Mouse (Mus musculus): Measurements from ENCODE around the gene Atp1a2. TPM values are rescaled to one million over a fixed set of nuclear protein-coding genes. Genes with fewer than 3 reads are reported as not detected.
"Not testable (repeated sequence)": the region's sequence is repeated elsewhere in the genome, so short reads cannot be mapped to it uniquely, and the experiment has no call there.

Atp1a2 gene
- polyA plus RNA-seq, 1 experiment, result 93.0 TPM

DNA sequence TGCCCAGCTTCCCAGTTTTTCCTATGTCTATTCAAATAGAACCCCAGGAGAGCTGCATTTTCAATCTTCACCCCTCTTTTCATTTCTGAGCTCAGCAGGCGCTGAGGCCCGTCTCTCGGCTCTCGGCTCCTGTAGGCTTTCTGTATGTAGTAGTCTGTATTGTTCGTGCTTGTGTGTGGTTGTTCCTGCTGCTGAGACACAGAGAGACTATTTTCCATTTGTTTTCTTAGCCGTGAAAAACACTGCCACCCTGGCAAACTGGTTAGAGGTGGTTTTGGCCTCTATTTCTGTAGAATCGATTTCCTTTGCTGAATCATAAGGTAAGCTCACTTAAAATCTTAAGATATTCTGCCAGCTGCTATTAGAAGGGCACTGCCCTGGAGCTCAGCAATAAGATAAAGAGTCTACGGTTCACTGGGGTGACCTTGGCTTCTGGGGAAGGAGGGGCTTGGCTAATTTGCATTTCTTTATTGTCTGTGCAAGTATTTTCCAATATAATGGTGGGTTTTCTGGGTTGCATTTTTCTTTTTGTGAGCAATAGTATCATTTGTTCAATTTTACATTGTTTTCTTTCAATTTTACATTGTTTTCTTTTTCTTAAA, 36.3 kb downstream of the Atp1a2 start, which contains the start of gene Igsf8:
Igsf8 (plus strand) TSS at position 165 of the 602 bp plus-strand sequence.
- WGBS, result 79% methylated on average over 8 of the region's 8 CpGs
- Histone ChIP-seq H3K4me3 (replicated peaks; ENCODE audit: extremely low read depth, low read depth, low read length) (no peak within 1 kb of the TSS), H3K4me1 (ENCODE audit: control insufficient read depth, insufficient read depth, low read length) (no peaks in the 10 kb centered on the region)
- no peak for DNase-seq
- TF ChIP-seq CTCF (IDR thresholded peaks at IDR 0.05; ENCODE audit: insufficient read depth, low read length) (no peak), POLR2A (IDR thresholded peaks at IDR 0.05; ENCODE audit: borderline replicate concordance, extremely low read depth, low read depth, low read length) (no peak)

GRCm38 (mm10) chr1:172258314-172258713, 39.5 kb downstream of the Atp1a2 start, which contains the start of gene Atp1a4:
Atp1a4 (minus strand) TSS chr1:172258414.
- no peak within 1 kb of the TSS for H3K4me3 ChIP-seq (replicated peaks; ENCODE audit: extremely low read depth, low read depth, low read length)
- no peaks in the 10 kb centered on the region for H3K4me1 ChIP-seq (ENCODE audit: control insufficient read depth, insufficient read depth, low read length)
- TF ChIP-seq POLR2A (IDR thresholded peaks at IDR 0.05; ENCODE audit: borderline replicate concordance, extremely low read depth, low read depth, low read length) (no peak), CTCF (IDR thresholded peaks at IDR 0.05; ENCODE audit: insufficient read depth, low read length) (no peak)
- DNase-seq, result no peak
- 88% methylated on average over 6 of the region's 6 CpGs for WGBS

GRCm38 (mm10) chr1:172247679-172248078, 50.2 kb downstream of the Atp1a2 start:
- DNase-seq, result no peak
- Histone ChIP-seq H3K4me1 (ENCODE audit: control insufficient read depth, insufficient read depth, low read length) (no peaks in the 10 kb centered on the region), H3K4me3 (replicated peaks; ENCODE audit: extremely low read depth, low read depth, low read length) (no peak overlapping the region)
- TF ChIP-seq POLR2A (IDR thresholded peaks at IDR 0.05; ENCODE audit: borderline replicate concordance, extremely low read depth, low read depth, low read length) (no peak), CTCF (IDR thresholded peaks at IDR 0.05; ENCODE audit: insufficient read depth, low read length) (peak; percentile 53)
- 50% methylated on average over 2 of the region's 2 CpGs for WGBS

DNA sequence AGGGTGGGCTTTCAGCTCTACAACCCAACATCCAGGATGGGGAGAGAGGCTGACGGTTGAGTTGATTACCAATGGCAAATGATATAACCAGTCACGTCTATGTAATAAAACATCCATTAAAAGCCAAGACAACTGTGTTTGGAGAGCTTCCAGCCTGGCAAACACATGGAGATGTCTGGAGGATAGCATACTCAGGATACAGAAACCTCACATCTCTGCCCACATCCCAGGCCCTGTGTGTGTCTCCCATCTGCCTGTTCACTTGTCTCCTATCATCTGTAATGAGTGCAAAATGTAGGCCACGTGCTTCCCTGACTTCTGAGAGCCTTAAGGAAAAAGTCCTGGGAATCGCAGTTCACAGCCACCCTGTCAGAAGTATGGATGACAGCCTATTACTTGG, 50.6 kb downstream of the Atp1a2 start:
- H3K4me1 ChIP-seq (ENCODE audit: control insufficient read depth, insufficient read depth, low read length), result no peaks in the 10 kb centered on the region
- WGBS, result 68% methylated on average over 4 of the region's 4 CpGs
- TF ChIP-seq CTCF (IDR thresholded peaks at IDR 0.05; ENCODE audit: insufficient read depth, low read length) (no peak), POLR2A (IDR thresholded peaks at IDR 0.05; ENCODE audit: borderline replicate concordance, extremely low read depth, low read depth, low read length) (no peak)
- H3K4me3 ChIP-seq (replicated peaks; ENCODE audit: extremely low read depth, low read depth, low read length), result no peak overlapping the region
- no peak for DNase-seq

- not testable (repeated sequence) for DNase-seq; H3K4me3 ChIP-seq (replicated peaks; ENCODE audit: extremely low read depth, low read depth, low read length); H3K4me1 ChIP-seq (ENCODE audit: control insufficient read depth, insufficient read depth, low read length)
- WGBS, result 41% methylated on average over 23 of the region's 23 CpGs
Observed at GRCm38 (mm10) chr1:172244645-172245044, 53.2 kb downstream of the Atp1a2 start.

- Histone ChIP-seq H3K4me1 (ENCODE audit: control insufficient read depth, insufficient read depth, low read length) (no peaks in the 10 kb centered on the region), H3K4me3 (replicated peaks; ENCODE audit: extremely low read depth, low read depth, low read length) (no peak overlapping the region)
- WGBS, result 33% methylated on average over 16 of the region's 16 CpGs
- peak; percentile 36; the same call in 1 of the 2 replicates for TF ChIP-seq CTCF (IDR thresholded peaks at IDR 0.05; ENCODE audit: insufficient read depth, low read length)
- no peak for TF ChIP-seq POLR2A (IDR thresholded peaks at IDR 0.05; ENCODE audit: borderline replicate concordance, extremely low read depth, low read depth, low read length)
- peak; percentile 28 for DNase-seq
Observed at GRCm38 (mm10) chr1:172243547-172244205, 54.2 kb downstream of the Atp1a2 start.

GRCm38 (mm10) chr1:172242401-172242800, 55.5 kb downstream of the Atp1a2 start:
- Histone ChIP-seq H3K4me1 (ENCODE audit: control insufficient read depth, insufficient read depth, low read length) (no peaks in the 10 kb centered on the region), H3K4me3 (replicated peaks; ENCODE audit: extremely low read depth, low read depth, low read length) (no peak overlapping the region)
- 44% methylated on average over 2 of the region's 2 CpGs for WGBS
- DNase-seq, result no peak
- TF ChIP-seq CTCF (IDR thresholded peaks at IDR 0.05; ENCODE audit: insufficient read depth, low read length), result no peak
- TF ChIP-seq POLR2A (IDR thresholded peaks at IDR 0.05; ENCODE audit: borderline replicate concordance, extremely low read depth, low read depth, low read length), result no peak

GRCm38 (mm10) chr1:172240945-172241708, 56.7 kb downstream of the Atp1a2 start:
- no peak for DNase-seq
- TF ChIP-seq POLR2A (IDR thresholded peaks at IDR 0.05; ENCODE audit: borderline replicate concordance, extremely low read depth, low read depth, low read length), result no peak
- TF ChIP-seq CTCF (IDR thresholded peaks at IDR 0.05; ENCODE audit: insufficient read depth, low read length), result no peak
- H3K4me3 ChIP-seq (replicated peaks; ENCODE audit: extremely low read depth, low read depth, low read length), result no peak overlapping the region
- no peaks in the 10 kb centered on the region for H3K4me1 ChIP-seq (ENCODE audit: control insufficient read depth, insufficient read depth, low read length)
- 55% methylated on average over 6 of the region's 6 CpGs for WGBS

GRCm38 (mm10) chr1:172229215-172229614, 68.6 kb downstream of the Atp1a2 start:
- DNase-seq, result no peak
- 70% methylated on average over 1 of the region's 1 CpGs for WGBS
- TF ChIP-seq CTCF (IDR thresholded peaks at IDR 0.05; ENCODE audit: insufficient read depth, low read length) (no peak), POLR2A (IDR thresholded peaks at IDR 0.05; ENCODE audit: borderline replicate concordance, extremely low read depth, low read depth, low read length) (no peak)
- Histone ChIP-seq H3K4me3 (replicated peaks; ENCODE audit: extremely low read depth, low read depth, low read length) (no peak overlapping the region), H3K4me1 (ENCODE audit: control insufficient read depth, insufficient read depth, low read length) (no peaks in the 10 kb centered on the region)
